Mouse (Mus musculus) liver, postnatal 0 days (tissue): Measurements from ENCODE around the gene Mcmbp.

Source experiments
- CTCF ChIP-seq: sonication (generic); IDR thresholded peaks from 2 replicates; pipeline ENCODE4 v1.5.1; 2016; ENCODE audit warnings: antibody characterized with exemption, low read depth
- EP300 ChIP-seq: IDR thresholded peaks from 2 replicates; pipeline ENCODE4 v1.6.1; 2016; ENCODE audit warnings: antibody characterized with exemption, low read depth, mild to moderate bottlenecking

- TF ChIP-seq EP300 (no peak), CTCF (no peak)
Measured at GRCm38 (mm10) chr7:128738041-128738440, 2.3 kb downstream of the Mcmbp start.
